Mouse (Mus musculus): ENCODE data around the gene Psme4. TPM values are rescaled to one million over a fixed set of nuclear protein-coding genes. Genes with fewer than 3 reads are reported as not detected.

Gene Psme4
- total and polyA plus RNA-seq, 2 experiments: 10.7 to 77.8 TPM

GRCm38 (mm10) chr11:30761891-30762290 is 9.6 kb upstream of the Psme4 start:
- Histone ChIP-seq H3K27me3 (ENCODE audit: control insufficient read depth, insufficient read depth, low read length) (no peaks in the 10 kb centered on the region), H3K4me1 (ENCODE audit: control insufficient read depth, insufficient read depth, low read length) (no peaks in the 10 kb centered on the region), H3K27ac (replicated peaks; ENCODE audit: insufficient read depth, low read depth, low read length) (no peak overlapping the region), H3K9ac (ENCODE audit: low read depth, low read length) (no peak overlapping the region), H3K36me3 (ENCODE audit: control insufficient read depth, insufficient read depth, low read length) (no peaks in the 10 kb centered on the region), H3K4me3 (ENCODE audit: insufficient read depth, low read depth, low read length) (no peak overlapping the region), H3K79me2 (ENCODE audit: control insufficient read depth, insufficient read depth, low read length) (no peaks in the 10 kb centered on the region)
- no peak for TF ChIP-seq POLR2A (IDR thresholded peaks at IDR 0.05; ENCODE audit: extremely low read depth, insufficient read depth, low read length)
- no peak for TF ChIP-seq CTCF (IDR thresholded peaks at IDR 0.05; ENCODE audit: low read depth, low read length)
- no peak for DNase-seq (ENCODE audit: extremely low read depth, low read depth, low spot score)
- WGBS: 88% methylated on average over 1 of the region's 1 CpGs

- Histone ChIP-seq H3K36me3 (ENCODE audit: control insufficient read depth, insufficient read depth, low read length) (no peaks in the 10 kb centered on the region), H3K27ac (replicated peaks; ENCODE audit: insufficient read depth, low read depth, low read length) (no peak overlapping the region), H3K27me3 (ENCODE audit: control insufficient read depth, insufficient read depth, low read length) (no peaks in the 10 kb centered on the region), H3K9ac (ENCODE audit: low read depth, low read length) (no peak overlapping the region), H3K79me2 (ENCODE audit: control insufficient read depth, insufficient read depth, low read length) (no peaks in the 10 kb centered on the region; the same call in 1 of the 2 replicates), H3K4me3 (ENCODE audit: insufficient read depth, low read depth, low read length) (no peak overlapping the region), H3K4me1 (ENCODE audit: control insufficient read depth, insufficient read depth, low read length) (peaks cover 3% of the 10 kb centered on the region; the same call in 1 of the 2 replicates)
- no peak for DNase-seq (ENCODE audit: extremely low read depth, low read depth, low spot score)
- 56% methylated on average over 1 of the region's 1 CpGs for WGBS
- TF ChIP-seq POLR2A (IDR thresholded peaks at IDR 0.05; ENCODE audit: extremely low read depth, insufficient read depth, low read length) (no peak), CTCF (IDR thresholded peaks at IDR 0.05; ENCODE audit: low read depth, low read length) (no peak)
Observed at GRCm38 (mm10) chr11:30765076-30765475, 6.5 kb upstream of the Psme4 start.

- no peaks in the 10 kb centered on the region for H3K36me3 ChIP-seq (ENCODE audit: control insufficient read depth, insufficient read depth, low read length)
- no peak for DNase-seq (ENCODE audit: extremely low read depth, low read depth, low spot score)
- H3K4me1 ChIP-seq (ENCODE audit: control insufficient read depth, insufficient read depth, low read length): peaks cover 14% of the 10 kb centered on the region
- TF ChIP-seq POLR2A (IDR thresholded peaks at IDR 0.05; ENCODE audit: extremely low read depth, insufficient read depth, low read length) (no peak), CTCF (IDR thresholded peaks at IDR 0.05; ENCODE audit: low read depth, low read length) (no peak)
- H3K79me2 ChIP-seq (ENCODE audit: control insufficient read depth, insufficient read depth, low read length): peaks cover 16% of the 10 kb centered on the region; the same call in 1 of the 2 replicates
- H3K27ac ChIP-seq (replicated peaks; ENCODE audit: insufficient read depth, low read depth, low read length): no peak overlapping the region
- H3K4me3 ChIP-seq (ENCODE audit: insufficient read depth, low read depth, low read length): no peak overlapping the region
- WGBS: 78% methylated on average over 3 of the region's 3 CpGs
- H3K27me3 ChIP-seq (ENCODE audit: control insufficient read depth, insufficient read depth, low read length): no peaks in the 10 kb centered on the region
- H3K9ac ChIP-seq (ENCODE audit: low read depth, low read length): no peak overlapping the region
Observed at GRCm38 (mm10) chr11:30770817-30771216, 709 bp upstream of the Psme4 start.

- peak overlapping the region; percentile 81 for H3K27ac ChIP-seq (replicated peaks; ENCODE audit: insufficient read depth, low read depth, low read length)
- peak overlapping the region; percentile 100 for H3K4me3 ChIP-seq (ENCODE audit: insufficient read depth, low read depth, low read length)
- peak; percentile 55 for DNase-seq (ENCODE audit: extremely low read depth, low read depth, low spot score)
- under 1% methylated on average over 63 of the region's 64 CpGs for WGBS
- peaks cover 16% of the 10 kb centered on the region for H3K4me1 ChIP-seq (ENCODE audit: control insufficient read depth, insufficient read depth, low read length)
- peaks cover 16% of the 10 kb centered on the region; the same call in 1 of the 2 replicates for H3K79me2 ChIP-seq (ENCODE audit: control insufficient read depth, insufficient read depth, low read length)
- H3K27me3 ChIP-seq (ENCODE audit: control insufficient read depth, insufficient read depth, low read length): no peaks in the 10 kb centered on the region
- no peaks in the 10 kb centered on the region for H3K36me3 ChIP-seq (ENCODE audit: control insufficient read depth, insufficient read depth, low read length)
- TF ChIP-seq POLR2A (IDR thresholded peaks at IDR 0.05; ENCODE audit: extremely low read depth, insufficient read depth, low read length) (0 out of 2 replicates have a peak, but pooled peaks have one; percentile 11), CTCF (IDR thresholded peaks at IDR 0.05; ENCODE audit: low read depth, low read length) (no peak)
- peak overlapping the region; percentile 69 for H3K9ac ChIP-seq (ENCODE audit: low read depth, low read length)
Observed at GRCm38 (mm10) chr11:30771904-30772581, 517 bp downstream of the Psme4 start.

- H3K9ac ChIP-seq (ENCODE audit: low read depth, low read length): peak overlapping the region; percentile 69
- peaks cover 24% of the 10 kb centered on the region; the same call in 1 of the 2 replicates for H3K79me2 ChIP-seq (ENCODE audit: control insufficient read depth, insufficient read depth, low read length)
- H3K27me3 ChIP-seq (ENCODE audit: control insufficient read depth, insufficient read depth, low read length): no peaks in the 10 kb centered on the region
- H3K27ac ChIP-seq (replicated peaks; ENCODE audit: insufficient read depth, low read depth, low read length): no peak overlapping the region
- TF ChIP-seq POLR2A (IDR thresholded peaks at IDR 0.05; ENCODE audit: extremely low read depth, insufficient read depth, low read length) (no peak), CTCF (IDR thresholded peaks at IDR 0.05; ENCODE audit: low read depth, low read length) (no peak)
- no peaks in the 10 kb centered on the region for H3K36me3 ChIP-seq (ENCODE audit: control insufficient read depth, insufficient read depth, low read length)
- DNase-seq (ENCODE audit: extremely low read depth, low read depth, low spot score): peak; percentile 43
- H3K4me3 ChIP-seq (ENCODE audit: insufficient read depth, low read depth, low read length): peak overlapping the region; percentile 100
- 2% methylated on average over 21 of the region's 21 CpGs for WGBS
- peaks cover 16% of the 10 kb centered on the region for H3K4me1 ChIP-seq (ENCODE audit: control insufficient read depth, insufficient read depth, low read length)
Observed at GRCm38 (mm10) chr11:30772777-30773417, 1.4 kb downstream of the Psme4 start.
